Mouse (Mus musculus) gastrocnemius, adult 2 months (tissue): ENCODE data around the gene Clic1. TPM values are rescaled to one million over a fixed set of nuclear protein-coding genes. Genes with fewer than 3 reads are reported as not detected.
"Not testable (repeated sequence)": the region's sequence is repeated elsewhere in the genome, so short reads cannot be mapped to it uniquely, and the experiment has no call there.

ENCODE experiments used
- DNase-seq: peaks from one replicate; pipeline ENCODE4 v3.0.0; 2022
- H3K27ac ChIP-seq: fragments of 200-600 bp; 2 replicates; pipeline ENCODE4 v1.8.1; 2022; ENCODE audit warnings: mild to moderate bottlenecking
- H3K4me3 ChIP-seq: fragments of 200-600 bp; 2 replicates; pipeline ENCODE4 v1.8.1; 2022; ENCODE audit warnings: mild to moderate bottlenecking, moderate library complexity
- CTCF ChIP-seq: fragments of 200-600 bp; IDR thresholded peaks from 2 replicates; pipeline ENCODE4 v1.8.1; 2022; ENCODE audit warnings: antibody characterized with exemption, mild to moderate bottlenecking, moderate library complexity
- intact Hi-C: fragments of 180-260 bp; cut with DNase I; formaldehyde crosslinking; loops from one replicate; pipeline ENCODE4 v1.15.1; 2025
- total RNA-seq, 2 experiments: library from RNA; stranded (reverse); gene quantifications; 2 replicates each; pipeline ENCODE4 v1.2.3; 2021

Gene Clic1
- total RNA-seq, 2 experiments from 2014 or later: 7.2 to 11.3 TPM

DNA sequence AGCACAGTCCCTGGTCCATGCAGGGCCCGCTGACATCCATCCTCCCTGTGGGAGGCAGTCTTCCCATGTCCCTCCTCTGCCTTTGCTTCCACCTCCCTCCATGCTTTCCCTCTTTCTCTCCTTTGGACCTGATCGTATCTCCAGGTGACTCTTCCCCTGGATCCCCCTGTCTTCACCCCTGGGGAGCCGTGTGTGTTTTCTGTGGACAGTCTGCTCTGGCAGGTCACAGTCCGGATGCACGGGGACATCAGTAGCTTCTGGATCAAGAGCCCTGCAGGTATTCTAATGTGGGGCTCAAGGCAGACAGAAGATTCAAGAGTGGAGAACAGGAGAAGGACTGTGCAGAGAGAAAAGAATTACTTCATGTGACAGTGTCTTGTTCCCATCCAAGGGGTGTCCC lies 26.5 kb upstream of the Clic1 start:
- no peak overlapping the region; the same call in 1 of the 2 replicates for H3K27ac ChIP-seq
- intact Hi-C loops: loop anchor here (5.0 to 10.0 kb wide), 2 partner anchors 64 to 212 kb away; partner anchors contain the start of genes Abhd16a, Atp6v1g2, Ly6g6f and Nfkbil1
- no peak for DNase-seq
- no peak overlapping the region for H3K4me3 ChIP-seq
- no peak for TF ChIP-seq CTCF

GRCm38 (mm10) chr17:35023756-35024155 lies 26.0 kb upstream of the Clic1 start:
- Histone ChIP-seq H3K4me3 (no peak overlapping the region), H3K27ac (no peak overlapping the region; the same call in 1 of the 2 replicates)
- intact Hi-C loops: loop anchor here (5.0 to 10.0 kb wide), 2 partner anchors 64 to 211 kb away; partner anchors contain the start of genes Abhd16a, Atp6v1g2, Ly6g6f and Nfkbil1
- DNase-seq: peak; percentile 21
- TF ChIP-seq CTCF: no peak

DNA sequence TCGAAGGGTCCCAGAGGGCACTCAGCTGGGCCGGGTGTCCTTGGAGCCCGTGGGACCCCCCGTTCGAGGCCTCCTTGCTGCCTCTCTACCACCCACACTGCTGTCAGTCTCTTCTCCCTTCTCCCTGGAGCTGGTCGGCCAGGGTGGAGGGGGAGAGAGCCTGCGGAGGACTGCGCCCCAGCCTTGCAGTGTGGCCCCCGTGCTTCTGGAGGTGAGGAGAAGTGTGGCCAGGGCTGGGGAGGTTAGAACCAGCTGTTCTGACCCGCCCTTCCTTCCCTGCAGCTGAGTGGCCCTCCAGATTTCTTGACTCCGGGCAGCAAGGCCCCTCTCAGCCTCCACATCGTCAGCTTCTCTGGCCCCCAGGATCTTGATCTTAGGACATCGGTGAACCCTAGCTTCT lies 25.5 kb upstream of the Clic1 start:
- intact Hi-C loops: loop anchor here (5.0 to 10.0 kb wide), 2 partner anchors 63 to 211 kb away; partner anchors contain the start of genes Abhd16a, Atp6v1g2, Ly6g6f and Nfkbil1
- Histone ChIP-seq H3K27ac (no peak overlapping the region; the same call in 1 of the 2 replicates), H3K4me3 (no peak overlapping the region)
- no peak for TF ChIP-seq CTCF
- DNase-seq: peak; percentile 16

GRCm38 (mm10) chr17:35024691-35025488 lies 24.9 kb upstream of the Clic1 start:
- Histone ChIP-seq H3K27ac (no peak overlapping the region), H3K4me3 (no peak overlapping the region)
- intact Hi-C loops: loop anchor here (5.0 to 10.0 kb wide), 2 partner anchors 62 to 210 kb away; partner anchors contain the start of genes Abhd16a, Atp6v1g2, Ly6g6f and Nfkbil1
- no peak for TF ChIP-seq CTCF
- DNase-seq: peak; percentile 26

GRCm38 (mm10) chr17:35026206-35026605 lies 23.6 kb upstream of the Clic1 start:
- intact Hi-C loops: loop anchor here (10.0 kb wide), 1 partner anchor 209 kb away; the partner anchor contains the start of genes Atp6v1g2 and Nfkbil1

DNA sequence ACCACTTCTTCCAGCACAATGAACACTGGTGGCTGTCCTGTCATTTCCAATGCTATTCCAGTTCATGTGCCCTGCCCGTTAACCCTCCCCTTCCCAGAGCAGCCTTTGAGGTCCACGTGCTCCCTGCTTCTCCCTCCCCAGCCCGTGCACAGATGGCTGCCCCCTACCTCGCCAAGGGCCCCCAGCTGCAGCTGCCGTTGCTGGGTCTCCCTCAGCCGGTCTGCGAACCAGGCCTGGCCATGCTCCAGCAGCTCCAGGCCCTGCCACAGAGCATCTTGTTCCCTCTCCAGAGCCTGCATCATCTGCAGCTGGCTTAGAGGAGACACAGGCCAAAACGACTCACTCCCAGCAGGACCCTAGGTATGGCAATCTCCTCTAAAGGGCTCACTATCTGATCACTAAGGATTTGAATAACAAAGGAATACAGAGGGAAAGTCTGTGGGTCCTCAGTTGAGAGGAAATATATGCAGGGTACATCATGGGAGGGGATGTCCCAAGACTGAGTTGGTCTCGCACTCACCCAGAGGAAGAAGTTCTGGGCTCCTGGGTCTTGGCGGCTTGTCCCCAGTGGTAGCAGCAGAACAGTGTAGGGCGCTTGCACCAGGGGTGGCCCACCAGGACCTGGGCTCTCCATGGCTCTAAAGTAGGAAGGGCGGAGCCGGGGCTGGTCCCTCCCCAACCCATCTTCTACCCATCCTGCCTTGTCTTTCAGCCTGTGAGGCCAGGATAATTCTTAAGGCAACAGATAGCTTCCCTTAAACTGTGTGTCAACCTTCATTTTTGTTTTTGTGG lies 22.3 kb upstream of the Clic1 start, which contains the start of gene Sapcd1:
Gene Sapcd1 (minus strand): TSS at position 740 of the 792 bp plus-strand sequence.
- peak; percentile 68 for DNase-seq
- intact Hi-C loops: loop anchor here (10.0 kb wide), 1 partner anchor 207 kb away; the partner anchor contains the start of genes Atp6v1g2 and Nfkbil1
- no peak within 1 kb of the TSS for H3K27ac ChIP-seq
- H3K4me3 ChIP-seq: no peak within 1 kb of the TSS
- TF ChIP-seq CTCF: no peak

More at GRCm38 (mm10) chr17:35026206-35026605, 23.6 kb upstream of the Clic1 start:
- no peak overlapping the region for H3K27ac ChIP-seq
- no peak overlapping the region for H3K4me3 ChIP-seq
- no peak for TF ChIP-seq CTCF
- peak; percentile 12 for DNase-seq

GRCm38 (mm10) chr17:35028315-35028714 lies 21.5 kb upstream of the Clic1 start:
- no peak for DNase-seq
- TF ChIP-seq CTCF: no peak
- no peak overlapping the region for H3K27ac ChIP-seq
- intact Hi-C loops: loop anchor here (10.0 kb wide), 1 partner anchor 206 kb away; the partner anchor contains the start of genes Atp6v1g2 and Nfkbil1
- H3K4me3 ChIP-seq: no peak overlapping the region

GRCm38 (mm10) chr17:35029691-35030532 lies 19.9 kb upstream of the Clic1 start:
- Histone ChIP-seq H3K4me3 (no peak overlapping the region), H3K27ac (no peak overlapping the region)
- peak; percentile 19 for DNase-seq
- TF ChIP-seq CTCF: peak; percentile 49
- intact Hi-C loops: loop anchor here (10.0 kb wide), 1 partner anchor 205 kb away; the partner anchor contains the start of genes Atp6v1g2 and Nfkbil1

DNA sequence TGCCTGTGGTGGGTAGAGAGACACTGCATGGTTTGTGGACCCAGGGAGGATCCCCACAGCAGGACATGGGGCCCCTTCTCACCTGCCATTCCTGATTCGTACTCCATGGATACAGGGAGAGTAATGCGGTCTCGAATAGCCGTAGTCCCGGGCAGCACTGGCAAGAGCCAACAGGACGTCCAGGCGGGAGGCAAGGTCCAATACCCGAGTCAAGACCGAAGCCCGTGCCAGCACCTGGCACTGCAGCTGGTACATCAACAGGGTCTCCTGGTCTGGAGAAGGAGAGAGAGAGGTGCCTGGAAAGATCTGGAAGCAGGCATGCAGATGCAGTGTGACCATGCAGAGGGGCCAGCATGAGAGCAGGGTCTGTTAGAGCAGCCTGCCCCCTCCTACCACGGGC lies 18.5 kb upstream of the Clic1 start:
- Histone ChIP-seq H3K27ac (no peak overlapping the region), H3K4me3 (no peak overlapping the region)
- TF ChIP-seq CTCF: no peak
- intact Hi-C loops: no loop called here
- DNase-seq: peak; percentile 15

DNA sequence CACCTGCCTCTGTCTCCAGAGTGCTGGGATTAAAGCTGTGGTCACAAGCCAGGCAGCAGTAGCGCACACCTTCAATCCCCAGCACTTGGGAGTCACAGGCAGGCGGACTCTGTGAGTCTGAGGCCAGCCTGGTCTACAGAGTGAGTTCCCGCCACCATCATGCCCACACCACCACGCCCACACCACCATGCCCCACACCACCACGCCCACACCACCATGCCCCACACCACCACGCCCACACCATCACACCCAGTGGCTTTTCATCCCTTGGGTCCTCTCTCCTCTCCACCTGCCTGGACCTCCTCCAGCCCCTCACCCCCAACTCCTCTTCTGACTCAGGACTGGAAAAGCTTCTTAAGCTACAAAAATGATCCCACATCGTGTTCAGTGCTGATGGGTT lies 17.9 kb upstream of the Clic1 start:
- Histone ChIP-seq H3K4me3 (no peak overlapping the region), H3K27ac (no peak overlapping the region)
- TF ChIP-seq CTCF: no peak
- peak; percentile 15 for DNase-seq
- intact Hi-C loops: no loop called here

GRCm38 (mm10) chr17:35032323-35032870 lies 17.4 kb upstream of the Clic1 start:
- no peak overlapping the region for H3K27ac ChIP-seq
- intact Hi-C loops: no loop called here
- DNase-seq: no peak
- TF ChIP-seq CTCF: no peak
- no peak overlapping the region for H3K4me3 ChIP-seq

DNA sequence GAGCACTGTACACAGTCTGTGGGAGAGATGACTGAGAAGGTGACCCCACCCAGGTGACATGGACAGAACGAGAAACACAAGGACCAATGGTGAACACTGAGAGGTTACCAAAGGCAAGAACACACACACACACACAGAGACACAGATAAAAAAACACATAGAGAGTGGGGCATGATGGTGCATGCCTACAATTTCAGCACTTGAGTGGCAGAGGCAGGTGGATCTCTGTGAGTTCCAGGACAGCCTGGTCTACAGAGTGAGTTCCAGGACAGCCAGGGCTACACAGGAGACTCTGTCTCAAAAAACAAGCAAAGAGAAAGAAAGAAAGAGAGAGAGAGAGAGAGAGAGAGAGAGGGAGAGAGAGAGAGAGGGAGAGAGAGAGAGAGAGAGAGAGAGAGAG lies 16.1 kb upstream of the Clic1 start:
- DNase-seq, H3K4me3 ChIP-seq, H3K27ac ChIP-seq, intact Hi-C loops: not testable (repeated sequence)
